Mouse (Mus musculus) left cerebral cortex, postnatal 36 days (tissue): ENCODE results near the gene Sash1. TPM values are rescaled to one million over a fixed set of nuclear protein-coding genes. Genes with fewer than 3 reads are reported as not detected.

Experiments used
- DNase-seq, 2 experiments: peaks; one replicate each; pipeline ENCODE4 v3.0.0; 2021 to 2022; ENCODE audit warnings: low spot score in 2 of 2, mixed read lengths in 1 of 2
- intact Hi-C: fragments of 180-260 bp; cut with DNase I; formaldehyde crosslinking; loops from one replicate; pipeline ENCODE4 v1.15.1; 2025
- total RNA-seq, 2 experiments: library from RNA; stranded (reverse); gene quantifications; 2 replicates each; pipeline ENCODE4 v1.2.3; 2021

Gene Sash1
- total RNA-seq, 2 experiments from 2014 or later = 47.9 to 50.6 TPM

DNA sequence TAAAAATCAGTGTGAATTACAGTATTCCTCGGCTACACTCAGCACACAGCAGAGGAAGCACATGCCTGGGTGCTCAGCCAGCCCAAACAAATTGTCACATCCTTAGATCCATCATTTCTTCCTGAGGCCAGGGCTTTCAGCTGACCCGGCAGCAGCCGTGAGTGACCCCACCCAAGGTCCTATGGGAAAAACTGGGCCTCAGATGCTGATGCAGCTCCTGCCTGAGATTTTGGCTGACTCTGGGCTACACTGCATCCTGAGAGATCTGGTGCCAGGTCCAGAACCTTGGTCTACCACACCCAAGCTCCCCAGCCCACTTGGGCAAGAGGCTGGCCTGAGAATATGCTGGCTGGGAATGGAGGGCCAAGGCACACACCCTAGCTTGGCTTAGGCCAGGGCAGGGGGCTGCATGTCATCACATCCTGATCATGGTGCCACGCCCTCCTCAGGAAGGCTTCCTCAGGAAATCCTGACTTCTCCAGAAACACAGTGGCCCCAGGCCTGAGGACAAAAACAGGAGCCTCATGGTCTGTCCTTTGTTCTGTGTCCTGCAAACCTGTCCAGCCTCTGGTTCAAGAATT is 19.7 kb downstream of the Sash1 start:
- intact Hi-C loops = no loop called here
- DNase-seq = no peak

- no peak for DNase-seq
- intact Hi-C loops = no loop called here
These were observed 25.2 kb downstream of the Sash1 start for GRCm38 (mm10) chr10:8860655-8861054.

- no peak for DNase-seq
- intact Hi-C loops = no loop called here
These were observed 27.2 kb downstream of the Sash1 start for GRCm38 (mm10) chr10:8858718-8859117.

GRCm38 (mm10) chr10:8856942-8857341 is 28.9 kb downstream of the Sash1 start:
- DNase-seq = no peak
- intact Hi-C loops = no loop called here

- intact Hi-C loops = no loop called here
- DNase-seq = no peak
These were observed 32.5 kb downstream of the Sash1 start for GRCm38 (mm10) chr10:8853326-8853725.

DNA sequence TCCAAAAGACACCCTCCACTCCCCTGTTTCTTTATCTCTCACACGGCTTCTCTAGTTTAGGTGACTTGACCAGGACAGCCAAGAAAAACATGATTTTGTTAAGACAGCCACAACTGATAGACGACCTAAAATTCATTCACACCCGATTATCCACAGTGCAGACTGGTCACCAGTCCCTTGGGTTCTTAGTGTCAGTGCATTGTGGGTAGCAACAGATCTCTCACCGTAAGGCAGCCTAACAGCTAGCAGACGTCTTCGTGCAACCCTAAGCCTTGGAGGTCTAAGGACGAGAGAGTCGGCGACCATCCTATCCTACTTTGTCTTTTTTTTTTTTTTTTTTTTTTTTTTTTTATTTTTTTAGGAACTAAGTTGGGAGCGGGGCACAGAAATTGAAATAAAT is 34.2 kb downstream of the Sash1 start:
- intact Hi-C loops = no loop called here

GRCm38 (mm10) chr10:8847974-8848373 is 37.9 kb downstream of the Sash1 start:
- intact Hi-C loops = no loop called here
- no peak for DNase-seq

More for the DNA sequence above, 34.2 kb downstream of the Sash1 start:
- no peak for DNase-seq

- DNase-seq = no peak
- intact Hi-C loops = no loop called here
These were observed 39.6 kb downstream of the Sash1 start for GRCm38 (mm10) chr10:8846258-8846657.

GRCm38 (mm10) chr10:8845230-8845770 is 40.6 kb downstream of the Sash1 start:
- DNase-seq = no peak
- intact Hi-C loops = no loop called here

DNA sequence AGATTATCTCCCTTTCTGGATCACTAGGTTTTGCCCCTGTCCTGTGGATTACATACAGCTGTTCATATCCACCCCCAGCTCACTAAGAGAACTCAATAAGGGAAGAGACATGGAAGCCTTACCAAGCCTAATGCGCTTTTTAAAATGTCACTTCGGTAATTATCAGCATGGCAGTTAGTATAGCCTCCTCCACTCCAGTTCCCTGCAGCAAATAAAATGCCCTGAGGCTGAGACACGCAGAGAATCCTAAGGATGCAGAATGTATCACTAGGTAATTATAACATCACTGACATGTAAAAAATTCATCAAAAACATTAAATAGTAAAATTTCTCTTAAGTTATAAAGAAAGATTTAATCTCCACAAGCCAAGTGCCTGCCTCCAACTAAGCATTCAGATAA is 45.9 kb downstream of the Sash1 start:
- DNase-seq = no peak
- intact Hi-C loops = loop anchor here (5.0 kb wide), 1 partner anchor 47 kb away; the partner anchor contains the start of gene Sash1

DNA sequence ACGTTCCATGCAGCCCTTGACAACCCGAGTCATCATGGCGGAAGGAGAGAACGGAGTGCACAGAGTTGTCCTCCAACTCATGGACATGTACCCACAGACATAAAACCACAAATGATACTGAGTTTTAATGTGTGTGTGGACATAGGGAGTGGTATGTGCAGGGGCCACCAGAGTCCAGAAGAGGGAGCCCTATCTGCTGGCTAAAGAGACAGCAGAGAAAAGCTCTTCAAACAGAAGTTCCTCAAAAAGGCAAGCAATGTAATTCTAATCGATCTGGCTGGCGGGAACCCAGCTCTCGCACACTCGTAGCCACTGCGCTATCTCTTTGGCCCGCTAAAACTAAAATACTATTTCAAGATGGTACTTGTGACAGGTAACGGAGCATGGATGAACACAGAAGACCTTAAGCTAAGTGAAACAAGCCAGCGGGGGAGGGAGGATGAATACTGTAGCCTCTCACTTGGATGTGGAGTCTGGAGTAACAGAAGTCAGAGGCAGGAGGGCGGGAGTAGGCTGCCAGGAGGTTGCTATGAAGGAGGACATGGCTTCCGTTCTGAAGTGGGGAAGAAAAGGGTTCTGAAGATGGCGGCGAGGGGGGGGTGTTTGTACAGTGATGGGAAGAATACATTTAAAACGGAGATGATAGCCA is 51.9 kb downstream of the Sash1 start:
- intact Hi-C loops = no loop called here
- no peak for DNase-seq

DNA sequence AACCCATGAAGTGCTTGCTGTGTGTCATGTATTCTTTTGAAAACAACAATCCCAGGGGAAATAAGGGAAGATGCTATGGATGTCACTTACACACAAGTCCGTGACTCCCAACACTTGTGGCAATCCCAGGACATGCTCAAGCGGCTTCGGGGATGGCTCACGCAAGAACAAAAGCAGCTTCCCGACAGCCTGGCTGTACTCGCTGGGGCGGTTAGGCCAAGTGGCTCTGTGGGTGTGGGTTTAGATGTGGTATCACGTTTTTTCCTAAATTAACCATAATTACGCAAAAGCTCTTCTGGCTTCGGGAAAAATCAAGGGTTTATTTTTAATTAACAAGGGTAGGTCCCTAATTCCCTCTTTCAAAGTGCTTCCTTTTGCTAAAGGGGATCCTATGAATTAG is 59.6 kb downstream of the Sash1 start:
- intact Hi-C loops = no loop called here

DNA sequence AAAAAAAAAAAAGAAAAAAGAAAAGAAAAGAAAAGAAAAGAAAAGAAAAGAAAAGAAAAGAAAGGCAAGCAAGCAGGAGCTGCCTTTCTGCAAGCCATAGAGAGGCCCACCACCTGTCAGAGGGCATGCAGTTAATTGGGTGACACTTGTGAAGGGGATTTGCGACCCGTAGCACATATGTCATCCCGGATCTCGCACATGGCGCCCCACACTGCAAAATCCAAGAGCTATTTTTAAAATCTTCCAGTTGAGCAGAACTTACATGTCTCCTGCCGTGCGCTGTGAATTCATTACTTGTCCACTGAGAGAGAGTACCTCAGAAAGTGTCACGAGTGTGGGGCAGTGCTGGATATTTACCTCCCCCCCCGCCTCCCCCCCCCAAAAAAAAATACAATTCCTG is 60.0 kb downstream of the Sash1 start:
- no peak for DNase-seq
- intact Hi-C loops = no loop called here

More for the DNA sequence above, 59.6 kb downstream of the Sash1 start:
- no peak for DNase-seq

DNA sequence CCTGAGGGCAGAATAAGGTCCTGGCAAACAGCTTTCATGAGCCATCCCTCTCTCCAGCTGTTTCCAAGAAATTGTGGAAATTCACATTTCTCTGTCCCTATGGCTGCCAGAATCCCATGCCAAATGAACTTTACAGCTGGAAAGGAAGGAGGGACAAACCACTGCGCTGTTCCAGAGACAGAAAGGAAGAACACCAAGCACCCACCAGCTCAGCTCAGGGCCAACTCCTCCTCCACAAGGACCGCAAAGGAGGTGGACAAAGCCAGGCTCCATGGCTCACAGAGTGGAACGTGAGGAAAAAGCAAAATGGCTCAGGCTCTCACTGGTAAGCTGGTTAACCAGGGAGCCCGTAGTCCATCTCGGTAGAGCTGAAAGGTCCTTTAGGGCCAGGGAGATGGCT is 67.8 kb downstream of the Sash1 start:
- no peak for DNase-seq
- intact Hi-C loops = no loop called here

DNA sequence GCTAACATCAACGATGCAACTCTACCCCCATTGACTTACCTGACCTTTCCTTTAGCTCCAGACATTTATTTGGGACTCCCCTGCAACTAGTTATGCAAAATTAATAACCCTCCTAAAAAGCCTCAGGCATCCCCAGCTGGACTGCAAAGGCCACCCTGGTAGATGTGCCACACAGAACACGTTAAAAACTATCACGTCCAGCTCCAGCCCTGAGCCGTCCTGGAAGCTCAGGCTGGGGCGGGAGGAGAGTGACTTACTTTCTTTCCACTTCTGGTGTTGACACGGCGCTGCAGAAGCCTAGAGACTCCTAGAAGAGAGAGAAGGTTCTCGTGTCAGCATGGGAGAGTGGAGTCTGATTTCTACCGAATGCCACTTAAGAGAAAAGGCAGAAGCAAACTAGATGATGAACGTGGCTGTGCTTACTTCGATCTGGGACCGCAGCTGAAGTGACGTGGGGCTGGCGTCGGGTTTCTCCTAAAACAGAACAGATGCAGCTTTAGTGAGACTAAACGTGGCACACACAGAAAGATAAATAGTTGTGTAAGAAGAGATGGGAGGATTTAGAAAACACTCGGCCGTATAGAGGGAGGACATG is 71.8 kb downstream of the Sash1 start:
- DNase-seq = no peak
- intact Hi-C loops = no loop called here

GRCm38 (mm10) chr10:8813259-8813658 is 72.6 kb downstream of the Sash1 start:
- intact Hi-C loops = no loop called here
- no peak for DNase-seq

GRCm38 (mm10) chr10:8812807-8813206 is 73.1 kb downstream of the Sash1 start:
- intact Hi-C loops = no loop called here
- DNase-seq = no peak

GRCm38 (mm10) chr10:8811261-8812039 is 74.4 kb downstream of the Sash1 start:
- DNase-seq = no peak
- intact Hi-C loops = no loop called here

GRCm38 (mm10) chr10:8810496-8810895 is 75.4 kb downstream of the Sash1 start:
- intact Hi-C loops = no loop called here
- no peak for DNase-seq

- DNase-seq = no peak
- intact Hi-C loops = no loop called here
These were observed 77.5 kb downstream of the Sash1 start for GRCm38 (mm10) chr10:8808383-8808782.
